Mouse (Mus musculus) cerebellum, adult 2 months (tissue): ENCODE results near the gene Gng3.

Experiments used
- CTCF ChIP-seq: fragments of 200-500 bp; IDR thresholded peaks from 2 replicates; pipeline ENCODE4 v1.5.1; 2011; ENCODE audit warnings: low read depth, mild to moderate bottlenecking, control low read depth, low read length, moderate library complexity, borderline replicate concordance; ENCODE audit not compliant: insufficient read depth
- POLR2A ChIP-seq: fragments of 200-500 bp; IDR thresholded peaks from 2 replicates; pipeline ENCODE4 v1.6.1; 2011; ENCODE audit warnings: low read length, control low read depth, borderline replicate concordance; ENCODE audit not compliant: insufficient read depth

- TF ChIP-seq CTCF (no peak), POLR2A (no peak)
Observed at GRCm38 (mm10) chr19:8790171-8790570, 48.8 kb downstream of the Gng3 start.
